Mouse (Mus musculus): Measurements from ENCODE around the gene Smco3. TPM values are rescaled to one million over a fixed set of nuclear protein-coding genes. Genes with fewer than 3 reads are reported as not detected.

Smco3 gene
- total and polyA plus RNA-seq, 3 experiments, result not detected

GRCm38 (mm10) chr6:136850267-136850666 is 15.0 kb upstream of the Smco3 start:
- H3K4me1 ChIP-seq (ENCODE audit: control insufficient read depth in 1 of 2, insufficient read depth in 2 of 2, low read length in 2 of 2), result peaks cover 0 to 8% of the 10 kb centered on the region in 2 experiments; a peak in 3 of 4 replicates
- peaks cover 0 to under 1% of the 10 kb centered on the region in 2 experiments; a peak in 1 of 4 replicates for H3K36me3 ChIP-seq (ENCODE audit: control insufficient read depth in 1 of 2, insufficient read depth in 2 of 2, low read length in 2 of 2)
- no peak overlapping the region for H3K9ac ChIP-seq (ENCODE audit: control insufficient read depth, low read depth, low read length, poor library complexity, severe bottlenecking)
- H3K9me3 ChIP-seq (replicated peaks; ENCODE audit: insufficient read depth, low read length), result no peaks in the 10 kb centered on the region
- no peak for TF ChIP-seq BHLHE40 (IDR thresholded peaks at IDR 0.05; ENCODE audit: borderline replicate concordance, low read depth, low read length)
- TF ChIP-seq POLR2A (IDR thresholded peaks at IDR 0.05; ENCODE audit: control insufficient read depth in 1 of 2, insufficient read depth in 1 of 2, low read depth in 1 of 2, low read length in 2 of 2, poor library complexity in 1 of 2), result no peak
- TF ChIP-seq GATA1 (IDR thresholded peaks at IDR 0.05; ENCODE audit: low read depth, low read length), result no peak
- TF ChIP-seq TBP (IDR thresholded peaks at IDR 0.05; ENCODE audit: low read depth, low read length), result no peak
- no peak for TF ChIP-seq SMC3 (IDR thresholded peaks at IDR 0.05; ENCODE audit: low read depth, low read length)
- TF ChIP-seq POLR2AphosphoS2 (IDR thresholded peaks at IDR 0.05; ENCODE audit: low read length), result no peak
- TF ChIP-seq MYB (IDR thresholded peaks at IDR 0.05; ENCODE audit: low read depth, low read length), result no peak
- peaks cover 0 to 1% of the 10 kb centered on the region in 2 experiments; a peak in 1 of 4 replicates for H3K27me3 ChIP-seq (ENCODE audit: control insufficient read depth in 1 of 2, insufficient read depth in 2 of 2, low read length in 2 of 2)
- H3K4me3 ChIP-seq (ENCODE audit: control insufficient read depth in 1 of 2, insufficient read depth in 1 of 2, low read depth in 2 of 2, low read length in 2 of 2), result no peak overlapping the region
- no peaks in the 10 kb centered on the region for H3K79me2 ChIP-seq (ENCODE audit: control insufficient read depth, insufficient read depth, low read length, poor library complexity)
- no peak overlapping the region for H3K27ac ChIP-seq (ENCODE audit: control insufficient read depth, low read depth, low read length)
- DNase-seq (ENCODE audit: low read depth, low spot score), result no peak

DNA sequence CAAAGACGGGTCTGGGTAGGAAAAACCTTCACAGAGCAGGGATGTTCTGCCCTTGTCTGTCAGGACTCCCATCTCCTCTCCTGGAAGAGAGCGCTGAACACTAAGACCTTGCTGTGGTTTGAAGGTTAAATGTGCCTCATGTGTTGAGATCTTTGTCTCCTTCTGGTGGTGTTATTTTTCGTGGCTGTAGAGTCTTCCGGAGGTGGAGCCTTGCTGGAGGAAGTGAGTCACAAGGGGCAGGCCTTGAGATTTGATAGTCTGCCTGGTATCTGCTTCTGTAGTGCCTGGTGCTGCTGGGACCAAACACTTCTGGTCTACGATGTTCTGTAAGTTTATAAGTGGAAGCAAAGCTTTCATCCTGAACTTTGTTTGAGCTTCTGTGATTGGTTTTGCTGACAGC is 13.7 kb upstream of the Smco3 start:
- H3K27ac ChIP-seq (ENCODE audit: control insufficient read depth, low read depth, low read length), result no peak overlapping the region
- no peaks in the 10 kb centered on the region for H3K9me3 ChIP-seq (replicated peaks; ENCODE audit: insufficient read depth, low read length)
- H3K79me2 ChIP-seq (ENCODE audit: control insufficient read depth, insufficient read depth, low read length, poor library complexity), result no peaks in the 10 kb centered on the region
- H3K4me1 ChIP-seq (ENCODE audit: control insufficient read depth in 1 of 2, insufficient read depth in 2 of 2, low read length in 2 of 2), result 0 out of 4 replicates have a peak, but pooled peaks cover 0 to 4% of the 10 kb centered on the region in 2 experiments
- H3K9ac ChIP-seq (ENCODE audit: control insufficient read depth, low read depth, low read length, poor library complexity, severe bottlenecking), result no peak overlapping the region
- TF ChIP-seq NRF1 (IDR thresholded peaks at IDR 0.05; ENCODE audit: insufficient read depth, low read depth, low read length, poor library complexity, severe bottlenecking) (no peak), ELF1 (IDR thresholded peaks at IDR 0.05; ENCODE audit: low read depth, low read length) (no peak), HCFC1 (IDR thresholded peaks at IDR 0.05; ENCODE audit: low read depth, low read length) (no peak), CTCF (IDR thresholded peaks at IDR 0.05 in 2 of 3, conservative IDR thresholded peaks at IDR 0.05 in 1 of 3; ENCODE audit: control insufficient read depth in 1 of 3, insufficient read depth in 1 of 3, low read depth in 2 of 3, low read length in 3 of 3, poor library complexity in 1 of 3, severe bottlenecking in 1 of 3) (no peak), ETS1 (IDR thresholded peaks at IDR 0.05; ENCODE audit: low read depth, low read length) (no peak), USF2 (IDR thresholded peaks at IDR 0.05; ENCODE audit: borderline replicate concordance in 1 of 2, insufficient read depth in 1 of 2, low read depth in 1 of 2, low read length in 2 of 2) (no peak), BHLHE40 (IDR thresholded peaks at IDR 0.05; ENCODE audit: borderline replicate concordance, low read depth, low read length) (no peak), POLR2AphosphoS2 (IDR thresholded peaks at IDR 0.05; ENCODE audit: low read length) (no peak), MEF2A (IDR thresholded peaks at IDR 0.05; ENCODE audit: extremely low read depth, insufficient replicate concordance, low read depth, low read length, poor library complexity, severe bottlenecking) (no peak), ZKSCAN1 (IDR thresholded peaks at IDR 0.05; ENCODE audit: low read depth, low read length) (no peak), MAZ (IDR thresholded peaks at IDR 0.05; ENCODE audit: low read depth, low read length) (no peak), MYB (IDR thresholded peaks at IDR 0.05; ENCODE audit: low read depth, low read length) (no peak), RAD21 (IDR thresholded peaks at IDR 0.05; ENCODE audit: low read depth, low read length) (no peak), CHD1 (IDR thresholded peaks at IDR 0.05; ENCODE audit: low read depth, low read length) (no peak)
- peaks cover 0 to 1% of the 10 kb centered on the region in 2 experiments; a peak in 1 of 4 replicates for H3K27me3 ChIP-seq (ENCODE audit: control insufficient read depth in 1 of 2, insufficient read depth in 2 of 2, low read length in 2 of 2)
- no peaks in the 10 kb centered on the region for H3K36me3 ChIP-seq (ENCODE audit: control insufficient read depth in 1 of 2, insufficient read depth in 2 of 2, low read length in 2 of 2)
- no peak overlapping the region for H3K4me3 ChIP-seq (ENCODE audit: control insufficient read depth in 1 of 2, insufficient read depth in 1 of 2, low read depth in 2 of 2, low read length in 2 of 2)
- DNase-seq (ENCODE audit: low read depth, low spot score), result no peak

All from MEL (cell line).